Mouse (Mus musculus) heart, embryonic 15.5 days (tissue): ENCODE data around the gene Olfr680-ps1. TPM values are rescaled to one million over a fixed set of nuclear protein-coding genes. Genes with fewer than 3 reads are reported as not detected.
"Not testable (repeated sequence)": the region's sequence is repeated elsewhere in the genome, so short reads cannot be mapped to it uniquely, and the experiment has no call there.

ENCODE experiments used
- ATAC-seq: fragments of 200-750 bp; cut with Nextera tagmentation; replicated peaks from 2 replicates; pipeline ENCODE4 v1.8.0; 2017; ENCODE audit warnings: low read depth, moderate TSS enrichment; ENCODE audit not compliant: insufficient number of reproducible peaks, insufficient read depth, low FRiP score
- H3K27ac ChIP-seq: fragments of 300-500 bp; sonication (generic); 2 replicates; pipeline ENCODE4 v1.5.1; 2015; ENCODE audit warnings: mild to moderate bottlenecking, inconsistent platforms
- H3K27me3 ChIP-seq: fragments of 300-500 bp; sonication (generic); 2 replicates; pipeline ENCODE4 v1.6.1; 2015; ENCODE audit warnings: inconsistent platforms
- H3K36me3 ChIP-seq: fragments of 300-500 bp; sonication (generic); 2 replicates; pipeline ENCODE4 v1.6.1; 2015; ENCODE audit warnings: mild to moderate bottlenecking, inconsistent platforms
- H3K4me1 ChIP-seq: fragments of 300-500 bp; sonication (generic); replicated peaks from 2 replicates; pipeline ENCODE4 v1.6.1; 2015; ENCODE audit warnings: inconsistent platforms
- H3K4me2 ChIP-seq: fragments of 300-500 bp; sonication (generic); 2 replicates; pipeline ENCODE4 v1.6.1; 2015; ENCODE audit warnings: inconsistent platforms, mild to moderate bottlenecking, moderate library complexity
- H3K4me3 ChIP-seq: fragments of 300-500 bp; sonication (generic); 2 replicates; pipeline ENCODE4 v1.5.1; 2015; ENCODE audit warnings: mild to moderate bottlenecking, inconsistent platforms
- H3K9ac ChIP-seq: fragments of 300-500 bp; sonication (generic); 2 replicates; pipeline ENCODE4 v1.6.1; 2015; ENCODE audit warnings: mild to moderate bottlenecking, inconsistent platforms
- H3K9me3 ChIP-seq: fragments of 300-500 bp; sonication (generic); replicated peaks from 2 replicates; pipeline ENCODE4 v1.6.1; 2016; ENCODE audit warnings: inconsistent platforms
- WGBS: fragments of 180-500 bp; shearing (Covaris S2); methylation state at CpG from one replicate; pipeline ENCODE4 v1.1.7; 2015; ENCODE audit warnings: mixed read lengths; 5-methylcytosine and 5-hydroxymethylcytosine counted together
- polyA plus RNA-seq: library from polyadenylated mRNA; unstranded; fragments of >200 nt; fragmentation: Nextera tagmentation; extraction: Ambion mirVana; gene quantifications from 2 replicates; pipeline ENCODE4 v1.2.1, GENCODE M21; 2015

Olfr680-ps1 gene
- polyA plus RNA-seq: not detected in 2 replicates

- H3K36me3 ChIP-seq, H3K27me3 ChIP-seq, H3K4me1 ChIP-seq, H3K9ac ChIP-seq, H3K4me2 ChIP-seq, H3K9me3 ChIP-seq, H3K27ac ChIP-seq, H3K4me3 ChIP-seq, ATAC-seq: not testable (repeated sequence)
These were observed at the start of gene Olfr680-ps1 for GRCm38 (mm10) chr7:105092717-105093116. TSS of gene Olfr680-ps1 (minus strand) at chr7:105092817.

GRCm38 (mm10) chr7:105141275-105141674 is 48.7 kb upstream of the Olfr680-ps1 start:
- no peaks in the 10 kb centered on the region for H3K27me3 ChIP-seq

GRCm38 (mm10) chr7:105116536-105116935 is 23.9 kb upstream of the Olfr680-ps1 start, which contains the start of gene Olfr681:
TSS of gene Olfr681 (plus strand) at chr7:105116836.
- no peak within 1 kb of the TSS for H3K4me3 ChIP-seq
- H3K27me3 ChIP-seq: no peaks in the 10 kb centered on the region
- no peak within 1 kb of the TSS for H3K9ac ChIP-seq
- H3K4me1 ChIP-seq: no peaks in the 10 kb centered on the region
- no peaks in the 10 kb centered on the region for H3K36me3 ChIP-seq
- no peaks in the 10 kb centered on the region for H3K9me3 ChIP-seq
- no peak within 1 kb of the TSS for H3K27ac ChIP-seq
- H3K4me2 ChIP-seq: no peak within 1 kb of the TSS
- no peak for ATAC-seq

More at GRCm38 (mm10) chr7:105141275-105141674, 48.7 kb upstream of the Olfr680-ps1 start:
- Histone ChIP-seq H3K27ac (no peak overlapping the region), H3K4me3 (no peak overlapping the region), H3K4me2 (no peak overlapping the region), H3K9ac (no peak overlapping the region), H3K36me3 (no peaks in the 10 kb centered on the region), H3K9me3 (no peaks in the 10 kb centered on the region), H3K4me1 (no peaks in the 10 kb centered on the region)
- no peak for ATAC-seq
- 59% methylated on average over 2 of the region's 2 CpGs for WGBS

GRCm38 (mm10) chr7:105080905-105081304 is 11.7 kb downstream of the Olfr680-ps1 start, which contains the start of gene Olfr679:
TSS of gene Olfr679 (plus strand) at chr7:105081205.
- no peaks in the 10 kb centered on the region for H3K9me3 ChIP-seq
- H3K27me3 ChIP-seq: no peaks in the 10 kb centered on the region
- no peaks in the 10 kb centered on the region for H3K36me3 ChIP-seq
- no peak for ATAC-seq
- no peak within 1 kb of the TSS for H3K4me3 ChIP-seq
- H3K4me2 ChIP-seq: no peak within 1 kb of the TSS
- 43% methylated on average over 1 of the region's 1 CpGs for WGBS
- H3K4me1 ChIP-seq: no peaks in the 10 kb centered on the region
- no peak within 1 kb of the TSS for H3K9ac ChIP-seq
- H3K27ac ChIP-seq: no peak within 1 kb of the TSS

- Histone ChIP-seq H3K4me2 (no peak within 1 kb of the TSS), H3K27ac (no peak within 1 kb of the TSS), H3K9ac (no peak within 1 kb of the TSS), H3K36me3 (no peaks in the 10 kb centered on the region), H3K4me3 (no peak within 1 kb of the TSS), H3K27me3 (no peaks in the 10 kb centered on the region), H3K4me1 (no peaks in the 10 kb centered on the region), H3K9me3 (no peaks in the 10 kb centered on the region)
- no peak for ATAC-seq
- 82% methylated on average over 1 of the region's 1 CpGs for WGBS
These were observed 28.4 kb downstream of the Olfr680-ps1 start, which contains the start of gene Olfr678 for GRCm38 (mm10) chr7:105064175-105064574. TSS of gene Olfr678 (plus strand) at chr7:105064475.

GRCm38 (mm10) chr7:105058951-105059350 is 33.7 kb downstream of the Olfr680-ps1 start:
- Histone ChIP-seq H3K27ac (no peak overlapping the region), H3K36me3 (no peaks in the 10 kb centered on the region), H3K27me3 (no peaks in the 10 kb centered on the region), H3K9ac (no peak overlapping the region), H3K4me3 (no peak overlapping the region), H3K9me3 (no peaks in the 10 kb centered on the region), H3K4me2 (no peak overlapping the region), H3K4me1 (no peaks in the 10 kb centered on the region)
- ATAC-seq: no peak

Other genes starting within 250 kb of the Olfr680-ps1 start
- gene Usp17la, start 235.8 kb downstream of the Olfr680-ps1 start, polyA plus RNA-seq: not detected in 2 replicates
- not detected in 2 replicates for gene Olfr665, start 214.8 kb downstream of the Olfr680-ps1 start, polyA plus RNA-seq
- not detected in 2 replicates for gene Olfr666, start 196.9 kb downstream of the Olfr680-ps1 start, polyA plus RNA-seq
- gene Olfr667, start 171.3 kb downstream of the Olfr680-ps1 start, polyA plus RNA-seq: not detected in 2 replicates
- gene Olfr668, start 164.8 kb downstream of the Olfr680-ps1 start, polyA plus RNA-seq: not detected in 2 replicates
- not detected in 2 replicates for gene Olfr669, start 158.6 kb downstream of the Olfr680-ps1 start, polyA plus RNA-seq
- not detected in 2 replicates for gene Olfr670, start 130.2 kb downstream of the Olfr680-ps1 start, polyA plus RNA-seq
- gene Olfr671, start 113.7 kb downstream of the Olfr680-ps1 start, polyA plus RNA-seq: not detected in 2 replicates
- gene Olfr672, start 90.8 kb downstream of the Olfr680-ps1 start, polyA plus RNA-seq: not detected in 2 replicates
- not detected in 2 replicates for gene Olfr675, start 64.4 kb downstream of the Olfr680-ps1 start, polyA plus RNA-seq
- gene Olfr676, start 60.1 kb downstream of the Olfr680-ps1 start, polyA plus RNA-seq: not detected in 2 replicates
- gene Olfr677, start 41.4 kb downstream of the Olfr680-ps1 start, polyA plus RNA-seq: not detected in 2 replicates
- not detected in 2 replicates for gene Olfr678, start 28.3 kb downstream of the Olfr680-ps1 start, polyA plus RNA-seq
- gene Olfr679, start 11.6 kb downstream of the Olfr680-ps1 start, polyA plus RNA-seq: not detected in 2 replicates
- gene Olfr681, start 24.0 kb upstream of the Olfr680-ps1 start, polyA plus RNA-seq: not detected in 2 replicates
- gene Olfr683, start 54.2 kb upstream of the Olfr680-ps1 start, polyA plus RNA-seq: not detected in 2 replicates
- not detected in 2 replicates for gene Olfr684, start 70.8 kb upstream of the Olfr680-ps1 start, polyA plus RNA-seq
- not detected in 2 replicates for gene Olfr685, start 93.2 kb upstream of the Olfr680-ps1 start, polyA plus RNA-seq
- not detected in 2 replicates for gene Olfr686, start 114.7 kb upstream of the Olfr680-ps1 start, polyA plus RNA-seq
- not detected in 2 replicates for gene Olfr688, start 195.3 kb upstream of the Olfr680-ps1 start, polyA plus RNA-seq
- gene Olfr689, start 218.3 kb upstream of the Olfr680-ps1 start, polyA plus RNA-seq: not detected in 2 replicates
- gene Olfr690, start 241.3 kb upstream of the Olfr680-ps1 start, polyA plus RNA-seq: not detected in 2 replicates
- not detected in 2 replicates for gene Olfr691, start 249.5 kb upstream of the Olfr680-ps1 start, polyA plus RNA-seq